Mouse (Mus musculus): ENCODE results near the gene Ppan. TPM values are rescaled to one million over a fixed set of nuclear protein-coding genes. Genes with fewer than 3 reads are reported as not detected.

Ppan gene
- polyA plus RNA-seq, 1 experiment from 2014 or later: 132 TPM

DNA sequence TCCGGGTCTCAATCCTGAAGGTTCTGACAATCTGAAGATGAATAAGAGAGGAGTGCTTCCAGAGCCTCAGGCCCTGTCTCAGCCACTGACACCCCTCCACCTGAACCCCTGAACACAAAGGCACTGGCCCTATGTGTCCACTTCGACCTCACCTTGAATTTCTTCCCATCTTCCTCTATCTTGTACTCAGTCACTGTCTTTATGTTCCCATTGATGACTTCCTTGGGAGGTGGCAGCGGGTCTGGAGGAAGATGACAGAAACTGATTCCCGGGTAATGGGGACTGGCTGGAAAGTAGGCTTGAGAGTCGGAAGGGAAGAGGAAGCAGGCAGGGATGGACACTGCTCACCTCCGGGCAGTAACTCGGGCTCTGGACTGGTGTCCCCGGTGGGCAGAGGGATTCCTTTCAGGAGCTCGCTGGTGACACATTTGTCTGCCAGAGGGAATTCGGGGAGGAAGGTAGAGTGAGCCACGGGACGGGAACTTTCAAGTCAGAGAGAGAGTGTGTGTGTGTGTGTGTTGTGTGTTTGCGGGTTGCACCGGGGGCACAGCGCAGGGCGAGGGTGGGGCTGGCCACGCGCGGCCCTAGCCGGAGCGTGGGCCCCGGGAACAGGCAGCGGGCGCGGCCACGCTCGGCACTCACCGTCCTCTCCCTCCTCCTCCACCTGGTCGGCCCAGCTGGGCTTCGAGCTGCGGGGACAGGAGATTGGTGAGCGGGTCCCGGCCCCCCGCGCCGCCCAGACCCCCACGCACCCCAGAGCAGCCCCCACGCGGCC lies 9.9 kb downstream of the Ppan start:
- Histone ChIP-seq H3K27me3 (replicated peaks) (no peaks in the 10 kb centered on the region), H3K36me3 (peaks cover 47% of the 10 kb centered on the region), H3K9ac (peak overlapping the region; percentile 94), H3K4me2 (peak overlapping the region; percentile 88), H3K4me3 (peak overlapping the region; percentile 89), H3K27ac (peak overlapping the region; percentile 82), H3K4me1 (peaks cover 64% of the 10 kb centered on the region), H3K9me3 (replicated peaks) (no peaks in the 10 kb centered on the region)
- WGBS (ENCODE audit: insufficient replicate concordance): 2% methylated on average over 31 of the region's 39 CpGs
- peak; percentile 70 for ATAC-seq

DNA sequence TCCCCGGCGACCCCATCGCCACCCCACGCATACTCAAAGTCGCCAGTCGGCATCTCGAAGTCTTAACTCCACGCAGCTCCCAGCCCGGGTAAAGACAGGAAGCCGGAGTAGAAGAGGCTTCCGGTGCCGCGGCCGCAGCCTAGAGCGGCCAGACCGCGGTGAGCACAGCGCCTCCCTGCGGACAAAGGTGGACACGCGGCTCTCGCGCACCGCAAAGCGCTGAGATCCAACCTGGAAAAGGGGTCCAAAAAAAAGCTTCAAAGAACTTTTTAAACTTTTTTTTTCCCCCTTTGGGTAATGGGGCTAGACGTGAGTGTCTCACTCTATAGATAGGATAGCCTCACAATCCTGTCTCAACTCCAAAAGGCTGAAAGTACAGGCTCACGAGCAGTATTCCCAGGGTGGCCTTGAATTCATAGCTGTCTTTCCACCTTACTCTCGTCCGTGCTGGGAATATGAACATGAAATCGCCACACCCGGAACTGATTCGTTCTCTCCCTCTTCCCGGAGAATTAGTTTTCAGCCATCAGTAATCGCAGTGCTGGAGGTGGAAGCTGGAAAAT lies 10.6 kb downstream of the Ppan start, which contains the start of gene Eif3g:
TSS of gene Eif3g (minus strand) at position 113 of the 563 bp plus-strand sequence.
- WGBS (ENCODE audit: insufficient replicate concordance): 4% methylated on average over 34 of the region's 34 CpGs
- peaks cover 65% of the 10 kb centered on the region for H3K4me1 ChIP-seq
- H3K27me3 ChIP-seq (replicated peaks): no peaks in the 10 kb centered on the region

DNA sequence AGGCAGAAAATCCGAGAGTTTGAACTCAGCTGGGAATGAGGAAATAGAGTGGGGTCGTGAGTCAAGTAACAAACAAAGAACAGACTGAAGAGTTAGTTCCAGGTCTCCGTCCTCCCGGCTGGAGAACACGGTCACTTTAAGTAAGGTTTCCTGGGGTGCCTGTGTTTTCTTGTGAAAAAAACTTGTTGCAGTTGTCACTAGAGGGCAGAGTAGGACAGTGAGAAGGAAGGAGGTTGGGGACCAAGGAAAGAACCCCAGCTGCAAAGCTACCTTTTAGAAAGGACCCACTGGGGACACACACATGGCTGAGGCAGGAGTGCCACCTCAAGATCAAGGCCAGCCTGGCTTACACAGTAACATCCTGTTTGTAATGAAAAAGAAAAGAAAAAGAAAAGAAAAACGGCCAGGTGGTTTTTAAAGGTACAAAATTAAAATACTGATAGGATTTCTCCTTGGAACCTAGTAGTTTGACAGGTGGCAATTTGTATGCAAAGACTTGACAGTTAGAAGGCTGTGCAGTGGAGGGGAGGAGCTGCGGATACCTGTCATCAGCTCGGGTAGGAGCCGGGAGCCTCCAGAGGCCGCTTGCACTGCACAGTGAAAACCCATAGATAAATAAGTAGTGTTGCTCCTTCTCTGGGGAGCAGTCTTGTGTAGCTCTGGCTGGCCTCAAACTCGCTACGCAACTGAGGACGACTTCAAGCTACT lies 13.6 kb downstream of the Ppan start:
- H3K4me2 ChIP-seq: peak overlapping the region; percentile 57
- no peaks in the 10 kb centered on the region for H3K27me3 ChIP-seq (replicated peaks)
- H3K9ac ChIP-seq: peak overlapping the region; percentile 48; the same call in 1 of the 2 replicates
- peaks cover 42% of the 10 kb centered on the region for H3K36me3 ChIP-seq
- 6% methylated on average over 13 of the region's 13 CpGs for WGBS (ENCODE audit: insufficient replicate concordance)
- peaks cover 38% of the 10 kb centered on the region for H3K4me1 ChIP-seq
- peak overlapping the region; percentile 11; the same call in 1 of the 2 replicates for H3K4me3 ChIP-seq
- H3K27ac ChIP-seq: peak overlapping the region; percentile 78
- ATAC-seq: peak; percentile 71
- H3K9me3 ChIP-seq (replicated peaks): no peaks in the 10 kb centered on the region

More for the DNA sequence above, 10.6 kb downstream of the Ppan start, which contains the start of gene Eif3g:
- H3K4me2 ChIP-seq: peak within 1 kb of the TSS; percentile 88
- peak; percentile 79 for ATAC-seq
- H3K4me3 ChIP-seq: peak within 1 kb of the TSS; percentile 89
- peak within 1 kb of the TSS; percentile 94 for H3K9ac ChIP-seq
- no peaks in the 10 kb centered on the region for H3K9me3 ChIP-seq (replicated peaks)
- peak within 1 kb of the TSS; percentile 82 for H3K27ac ChIP-seq
- peaks cover 42% of the 10 kb centered on the region for H3K36me3 ChIP-seq

DNA sequence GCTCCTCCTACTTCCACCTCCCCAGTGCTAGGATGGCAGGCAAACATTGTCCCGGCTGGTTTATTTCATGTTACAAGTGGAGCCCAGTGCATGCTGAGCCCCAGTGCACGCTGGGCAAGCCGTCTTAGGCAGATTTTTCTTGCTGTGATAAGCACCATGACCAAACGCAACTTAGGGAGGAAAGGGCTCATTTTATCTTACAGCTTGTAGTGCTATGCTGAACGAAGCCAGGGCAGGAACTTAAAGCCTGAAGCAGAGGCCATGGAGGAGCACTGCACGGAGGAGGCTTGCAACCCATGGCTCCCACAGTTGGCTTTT lies 14.2 kb downstream of the Ppan start:
- peak overlapping the region; percentile 57 for H3K4me2 ChIP-seq
- no peaks in the 10 kb centered on the region for H3K9me3 ChIP-seq (replicated peaks)
- peak; percentile 74 for ATAC-seq
- peaks cover 33% of the 10 kb centered on the region for H3K4me1 ChIP-seq
- H3K4me3 ChIP-seq: peak overlapping the region; percentile 11; the same call in 1 of the 2 replicates
- H3K27me3 ChIP-seq (replicated peaks): no peaks in the 10 kb centered on the region
- H3K36me3 ChIP-seq: peaks cover 42% of the 10 kb centered on the region
- peak overlapping the region; percentile 48; the same call in 1 of the 2 replicates for H3K9ac ChIP-seq
- 8% methylated on average over 6 of the region's 6 CpGs for WGBS (ENCODE audit: insufficient replicate concordance)
- peak overlapping the region; percentile 78 for H3K27ac ChIP-seq

DNA sequence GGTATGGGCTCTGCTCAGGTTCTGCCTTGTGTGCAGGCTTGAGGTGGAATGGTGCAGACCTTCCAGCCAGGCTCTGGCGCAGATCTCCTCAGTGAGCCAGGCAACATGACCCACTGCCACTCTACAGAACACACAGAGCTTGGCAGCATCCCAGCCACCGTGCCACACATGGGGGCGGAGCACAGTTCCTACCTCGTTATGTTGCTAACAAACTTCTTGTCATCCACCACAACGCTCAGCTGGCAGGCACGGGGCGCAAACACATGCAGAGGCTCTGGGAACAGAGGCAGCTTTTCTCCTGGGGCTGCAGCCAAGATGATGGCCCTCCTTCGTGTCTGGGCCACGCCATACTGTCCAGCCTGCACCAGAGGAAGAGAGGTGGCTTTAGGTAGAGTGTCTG lies 22.0 kb downstream of the Ppan start:
- Histone ChIP-seq H3K4me3 (no peak overlapping the region), H3K27me3 (replicated peaks) (no peaks in the 10 kb centered on the region), H3K27ac (no peak overlapping the region), H3K9me3 (replicated peaks) (no peaks in the 10 kb centered on the region), H3K36me3 (peaks cover 100% of the 10 kb centered on the region), H3K9ac (no peak overlapping the region), H3K4me2 (no peak overlapping the region), H3K4me1 (no peaks in the 10 kb centered on the region)
- 88% methylated on average over 9 of the region's 9 CpGs for WGBS (ENCODE audit: insufficient replicate concordance)
- ATAC-seq: no peak

DNA sequence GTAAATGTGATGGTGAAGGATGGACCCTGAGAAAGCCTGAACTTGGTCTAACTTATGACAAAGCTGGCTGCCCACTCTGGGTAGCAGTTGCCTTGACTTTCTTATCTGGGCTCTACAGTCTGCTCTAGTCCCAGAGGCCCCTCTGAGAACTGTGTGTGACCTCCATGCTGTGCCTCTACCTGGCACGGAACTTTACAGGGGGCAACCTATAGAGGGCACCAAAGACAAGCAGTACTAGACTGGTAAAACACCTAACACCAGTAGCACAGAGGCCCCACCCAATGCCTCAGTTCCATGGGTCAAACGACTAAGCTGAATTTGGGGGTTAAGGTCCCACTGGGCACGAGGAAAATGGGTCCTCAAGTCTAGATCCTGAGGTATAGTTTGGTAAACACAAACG lies 28.2 kb downstream of the Ppan start:
- Histone ChIP-seq H3K4me3 (no peak overlapping the region), H3K36me3 (peaks cover 100% of the 10 kb centered on the region), H3K4me1 (no peaks in the 10 kb centered on the region), H3K9ac (no peak overlapping the region), H3K9me3 (replicated peaks) (no peaks in the 10 kb centered on the region), H3K4me2 (no peak overlapping the region), H3K27ac (no peak overlapping the region), H3K27me3 (replicated peaks) (no peaks in the 10 kb centered on the region)
- 77% methylated on average over 4 of the region's 4 CpGs for WGBS (ENCODE audit: insufficient replicate concordance)
- peak; percentile 70 for ATAC-seq

DNA sequence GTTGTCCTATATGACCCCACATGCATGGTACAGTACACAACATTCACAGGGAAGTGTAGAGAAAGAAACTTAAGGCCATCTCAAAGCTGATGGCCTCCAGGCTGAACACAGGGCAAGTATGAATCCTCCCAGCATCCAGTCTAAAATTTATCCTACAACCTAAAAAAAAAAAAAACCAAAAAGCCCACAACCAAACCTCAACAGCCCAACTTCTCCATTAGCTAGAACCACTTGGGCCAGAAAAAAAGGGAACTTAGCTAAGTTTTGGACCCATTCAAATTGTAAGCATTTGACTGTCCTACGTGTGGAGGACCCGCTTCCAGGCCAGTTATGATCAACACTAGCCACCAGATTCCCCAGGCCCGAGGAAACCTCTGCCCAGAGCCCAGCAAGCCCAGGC lies 35.3 kb downstream of the Ppan start:
- WGBS (ENCODE audit: insufficient replicate concordance): 85% methylated on average over 3 of the region's 3 CpGs
- Histone ChIP-seq H3K27ac (no peak overlapping the region), H3K36me3 (peaks cover 100% of the 10 kb centered on the region), H3K4me1 (0 out of 2 replicates have a peak, but pooled peaks cover 3% of the 10 kb centered on the region), H3K4me2 (no peak overlapping the region), H3K27me3 (replicated peaks) (no peaks in the 10 kb centered on the region), H3K9me3 (replicated peaks) (no peaks in the 10 kb centered on the region), H3K4me3 (no peak overlapping the region), H3K9ac (no peak overlapping the region)
- no peak for ATAC-seq

Small RNA genes lying within 50 kb of the gene (microRNA-seq; reads per million reads assigned to microRNA genes)
- not detected for gene Mir7081

Other genes starting within 250 kb of the Ppan start
- 307 TPM in 2 replicates for gene Ubl5, start 245.3 kb upstream of the Ppan start, polyA plus RNA-seq (2016; fragmentation: Nextera tagmentation; extraction: Ambion mirVana)
- gene Fbxl12, start 243.4 kb upstream of the Ppan start, polyA plus RNA-seq (2016; fragmentation: Nextera tagmentation; extraction: Ambion mirVana): 6.2 and 6.4 TPM in 2 replicates
- gene Pin1, start 236.1 kb upstream of the Ppan start, polyA plus RNA-seq (2016; fragmentation: Nextera tagmentation; extraction: Ambion mirVana): 37.2 and 39.0 TPM in 2 replicates
- gene Olfm2, start 141.8 kb upstream of the Ppan start, polyA plus RNA-seq (2016; fragmentation: Nextera tagmentation; extraction: Ambion mirVana): 0.28 and 0.32 TPM in 2 replicates
- 0.02 and 0.06 TPM in 2 replicates for gene Col5a3, start 73.1 kb upstream of the Ppan start, polyA plus RNA-seq (2016; fragmentation: Nextera tagmentation; extraction: Ambion mirVana)
- gene Rdh8, start 69.7 kb upstream of the Ppan start, polyA plus RNA-seq (2016; fragmentation: Nextera tagmentation; extraction: Ambion mirVana): not detected in 2 replicates
- 7.9 TPM in 2 replicates for gene A230050P20Rik, start 19.5 kb upstream of the Ppan start, polyA plus RNA-seq (2016; fragmentation: Nextera tagmentation; extraction: Ambion mirVana)
- 10.5 and 11.3 TPM in 2 replicates for gene Angptl6, start 8.4 kb upstream of the Ppan start, polyA plus RNA-seq (2016; fragmentation: Nextera tagmentation; extraction: Ambion mirVana)
- 303 and 313 TPM in 2 replicates for gene Eif3g, start 10.4 kb downstream of the Ppan start, polyA plus RNA-seq (2016; fragmentation: Nextera tagmentation; extraction: Ambion mirVana)
- 97.3 and 101 TPM in 2 replicates for gene Dnmt1, start 71.7 kb downstream of the Ppan start, polyA plus RNA-seq (2016; fragmentation: Nextera tagmentation; extraction: Ambion mirVana)
- 6.6 and 6.7 TPM in 2 replicates for gene S1pr2, start 88.6 kb downstream of the Ppan start, polyA plus RNA-seq (2016; fragmentation: Nextera tagmentation; extraction: Ambion mirVana)
- 89.3 and 91.4 TPM in 2 replicates for gene Mrpl4, start 114.6 kb downstream of the Ppan start, polyA plus RNA-seq (2016; fragmentation: Nextera tagmentation; extraction: Ambion mirVana)
- 9.9 TPM in 2 replicates for gene Icam1, start 127.8 kb downstream of the Ppan start, polyA plus RNA-seq (2016; fragmentation: Nextera tagmentation; extraction: Ambion mirVana)
- 231 and 238 TPM in 2 replicates for gene Icam4, start 141.2 kb downstream of the Ppan start, polyA plus RNA-seq (2016; fragmentation: Nextera tagmentation; extraction: Ambion mirVana)
- gene Icam5, start 143.9 kb downstream of the Ppan start, polyA plus RNA-seq (2016; fragmentation: Nextera tagmentation; extraction: Ambion mirVana): 0.42 and 0.45 TPM in 2 replicates
- gene Zglp1, start 178.9 kb downstream of the Ppan start, polyA plus RNA-seq (2016; fragmentation: Nextera tagmentation; extraction: Ambion mirVana): 0.62 TPM in 1 of 2 replicates, not detected in the other
- gene Gm49373, start 184.9 kb downstream of the Ppan start, polyA plus RNA-seq (2016; fragmentation: Nextera tagmentation; extraction: Ambion mirVana): 0.77 and 0.98 TPM in 2 replicates
- 48.7 and 49.6 TPM in 2 replicates for gene Fdx1l, start 185.4 kb downstream of the Ppan start, polyA plus RNA-seq (2016; fragmentation: Nextera tagmentation; extraction: Ambion mirVana)
- 1.2 and 2.1 TPM in 2 replicates for gene Gm38431, start 203.8 kb downstream of the Ppan start, polyA plus RNA-seq (2016; fragmentation: Nextera tagmentation; extraction: Ambion mirVana)
- gene Raver1, start 203.8 kb downstream of the Ppan start, polyA plus RNA-seq (2016; fragmentation: Nextera tagmentation; extraction: Ambion mirVana): 39.8 and 43.8 TPM in 2 replicates
- gene Tyk2, start 243.1 kb downstream of the Ppan start, polyA plus RNA-seq (2016; fragmentation: Nextera tagmentation; extraction: Ambion mirVana): 8.5 and 10.4 TPM in 2 replicates